Mouse (Mus musculus) lung, embryonic 14.5 days (tissue): Measurements from ENCODE around the gene Rnf216. TPM values are rescaled to one million over a fixed set of nuclear protein-coding genes. Genes with fewer than 3 reads are reported as not detected.

Experiments
- ATAC-seq: fragments of 200-750 bp; cut with Nextera tagmentation; 2 replicates; pipeline ENCODE4 v1.8.0; 2017; ENCODE audit warnings: mild to moderate bottlenecking, moderate TSS enrichment, moderate library complexity; ENCODE audit not compliant: insufficient read depth
- DNase-seq: peaks from one replicate; pipeline ENCODE4 v3.0.0-alpha.2; 2015
- H3K27ac ChIP-seq: fragments of 300-500 bp; sonication (generic); 2 replicates; pipeline ENCODE4 v1.5.1; 2014; ENCODE audit warnings: low read depth, mild to moderate bottlenecking, moderate library complexity
- H3K27me3 ChIP-seq: fragments of 300-500 bp; sonication (generic); 2 replicates; pipeline ENCODE4 v1.6.1; 2014; ENCODE audit warnings: low read length, control low read depth; ENCODE audit not compliant: insufficient read depth
- H3K36me3 ChIP-seq: fragments of 300-500 bp; sonication (generic); 2 replicates; pipeline ENCODE4 v1.6.1; 2014; ENCODE audit warnings: control low read depth; ENCODE audit not compliant: insufficient read depth
- H3K4me1 ChIP-seq: fragments of 300-500 bp; sonication (generic); 2 replicates; pipeline ENCODE4 v1.6.1; 2014; ENCODE audit warnings: antibody characterized with exemption, control low read depth; ENCODE audit not compliant: insufficient read depth
- H3K4me2 ChIP-seq: fragments of 300-500 bp; sonication (generic); 2 replicates; pipeline ENCODE4 v1.6.1; 2014; ENCODE audit warnings: mild to moderate bottlenecking
- H3K4me3 ChIP-seq: fragments of 300-500 bp; sonication (generic); 2 replicates; pipeline ENCODE4 v1.5.1; 2014; ENCODE audit warnings: low read depth, low read length
- H3K9ac ChIP-seq: fragments of 300-500 bp; sonication (generic); 2 replicates; pipeline ENCODE4 v1.6.1; 2014
- H3K9me3 ChIP-seq: fragments of 300-500 bp; sonication (generic); 2 replicates; pipeline ENCODE4 v1.6.1; 2016; ENCODE audit warnings: low read depth, low read length, control low read depth
- CTCF ChIP-seq: IDR thresholded peaks from 2 replicates; pipeline ENCODE4 v1.5.1; 2016; ENCODE audit warnings: antibody characterized with exemption, low read depth
- WGBS: fragments of 180-500 bp; shearing (Covaris S2); extraction: QIAGEN DNeasy Blood & Tissue Kit; methylation state at CpG from one replicate; pipeline ENCODE4 v1.1.7; 2014; 5-methylcytosine and 5-hydroxymethylcytosine counted together
- polyA plus RNA-seq: library from polyadenylated mRNA; unstranded; fragments of >200 nt; fragmentation: Nextera tagmentation; extraction: Ambion mirVana; gene quantifications from 2 replicates; pipeline ENCODE4 v1.2.1, GENCODE M21; 2014

Gene Rnf216
- polyA plus RNA-seq, 1 experiment from 2014 or later = 36.1 TPM

DNA sequence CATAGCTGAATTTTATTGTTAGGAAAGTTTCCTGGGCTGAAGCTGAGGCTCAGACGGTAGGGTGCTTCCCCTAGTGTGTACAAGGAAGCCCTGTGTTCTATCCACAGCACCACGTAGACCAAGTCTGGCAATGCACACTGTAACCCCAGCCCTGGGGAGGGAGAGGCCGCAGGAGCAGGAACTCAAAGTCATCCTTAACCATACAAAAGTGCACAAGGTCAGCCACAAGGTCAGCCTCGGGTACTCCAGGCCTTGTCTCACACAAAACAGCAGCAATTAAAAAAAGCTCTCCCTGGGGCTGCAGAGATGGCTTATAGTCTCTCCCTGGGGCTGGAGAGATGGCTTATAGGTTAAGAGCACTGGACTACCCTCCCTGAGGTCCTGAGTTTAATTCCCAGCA lies 14.1 kb upstream of the Rnf216 start:
- no peak overlapping the region for H3K4me3 ChIP-seq
- no peak overlapping the region for H3K27ac ChIP-seq
- DNase-seq = no peak
- H3K4me1 ChIP-seq = no peaks in the 10 kb centered on the region
- H3K4me2 ChIP-seq = no peak overlapping the region
- no peaks in the 10 kb centered on the region for H3K36me3 ChIP-seq
- H3K9me3 ChIP-seq = peaks cover 4% of the 10 kb centered on the region; the same call in 1 of the 2 replicates
- H3K27me3 ChIP-seq = no peaks in the 10 kb centered on the region
- TF ChIP-seq CTCF = no peak
- ATAC-seq = no peak
- 57% methylated on average over 4 of the region's 4 CpGs for WGBS
- H3K9ac ChIP-seq = no peak overlapping the region

DNA sequence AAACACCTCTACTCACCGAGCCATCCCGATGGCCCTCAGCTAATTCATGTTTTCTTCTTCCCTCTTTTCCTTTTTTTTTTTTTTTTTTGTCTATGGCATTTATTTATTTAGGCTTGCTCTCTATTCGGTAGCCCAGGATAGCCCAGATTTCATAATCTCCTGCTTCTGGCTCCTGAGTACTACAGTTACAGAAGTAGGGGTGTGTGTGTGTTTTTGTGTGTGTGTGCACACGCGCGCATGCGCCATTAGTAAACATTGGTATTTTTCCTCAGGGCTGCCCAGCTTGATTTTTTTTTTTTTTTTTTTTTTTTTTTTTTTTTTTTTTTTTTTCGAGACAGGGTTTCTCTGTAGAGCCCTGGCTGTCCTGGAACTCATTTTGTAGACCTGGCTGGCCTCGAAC lies 13.3 kb upstream of the Rnf216 start:
- no peak for ATAC-seq
- TF ChIP-seq CTCF = no peak
- 86% methylated on average over 9 of the region's 9 CpGs for WGBS
- Histone ChIP-seq H3K27ac (no peak overlapping the region), H3K27me3 (no peaks in the 10 kb centered on the region), H3K4me1 (no peaks in the 10 kb centered on the region), H3K4me3 (no peak overlapping the region), H3K9me3 (peaks cover 4% of the 10 kb centered on the region; the same call in 1 of the 2 replicates), H3K4me2 (no peak overlapping the region), H3K36me3 (no peaks in the 10 kb centered on the region), H3K9ac (no peak overlapping the region)
- DNase-seq = no peak

DNA sequence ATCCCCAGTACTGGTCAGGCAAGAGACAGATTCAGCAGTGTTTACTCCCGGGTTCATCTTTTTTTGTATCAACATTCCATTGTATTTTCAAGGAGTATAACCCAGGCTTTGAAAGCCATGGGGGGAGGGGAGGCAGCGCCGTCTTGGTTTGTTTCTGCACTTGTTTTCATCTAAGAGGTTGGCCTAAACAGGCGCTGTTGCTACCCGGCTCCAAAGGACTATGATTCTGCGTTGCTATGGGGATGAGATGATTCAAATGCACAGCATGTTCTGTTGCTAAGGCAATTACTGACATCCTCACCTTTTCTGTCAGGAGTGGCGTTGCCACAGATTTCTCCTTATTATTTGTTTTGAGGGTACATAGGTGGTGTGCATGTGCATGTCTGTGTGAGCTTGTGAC lies 12.8 kb upstream of the Rnf216 start:
- no peak for ATAC-seq
- Histone ChIP-seq H3K9me3 (peaks cover 4% of the 10 kb centered on the region; the same call in 1 of the 2 replicates), H3K36me3 (no peaks in the 10 kb centered on the region)

DNA sequence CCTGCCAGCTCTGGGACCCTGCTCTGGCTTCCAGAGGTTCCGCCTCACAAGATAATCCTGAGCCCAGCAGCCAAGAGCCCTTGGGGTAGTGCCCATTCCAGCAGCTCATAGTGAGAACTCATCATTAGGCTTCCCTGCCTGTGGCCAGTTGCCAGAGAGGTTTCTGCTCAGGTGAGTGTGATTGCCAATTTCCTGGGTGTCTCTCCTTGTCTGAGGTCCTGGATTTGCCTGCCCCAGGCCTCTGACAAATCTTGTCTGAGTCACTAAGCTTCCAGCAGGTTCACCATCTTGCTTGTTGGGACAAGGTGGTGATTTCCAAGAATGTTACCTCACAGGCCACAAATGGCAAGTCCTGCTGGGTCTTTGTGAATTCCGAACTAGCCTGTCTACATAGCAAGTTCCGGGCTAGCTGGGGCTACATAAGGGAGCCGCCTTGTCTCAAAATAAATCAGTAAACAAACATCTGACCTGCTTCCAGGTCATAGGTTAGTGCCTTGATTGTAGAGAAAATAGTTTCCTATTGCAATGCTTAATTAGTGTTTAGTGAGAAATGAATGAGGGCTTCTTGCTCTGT lies 12.1 kb upstream of the Rnf216 start:
- TF ChIP-seq CTCF = no peak
- Histone ChIP-seq H3K9me3 (peaks cover 4% of the 10 kb centered on the region; the same call in 1 of the 2 replicates), H3K27ac (no peak overlapping the region), H3K4me2 (no peak overlapping the region), H3K27me3 (no peaks in the 10 kb centered on the region), H3K9ac (no peak overlapping the region), H3K36me3 (no peaks in the 10 kb centered on the region), H3K4me1 (no peaks in the 10 kb centered on the region), H3K4me3 (no peak overlapping the region)
- WGBS = 79% methylated on average over 4 of the region's 4 CpGs
- ATAC-seq (no peak), DNase-seq (no peak)

More for the DNA sequence above, 12.8 kb upstream of the Rnf216 start:
- H3K4me2 ChIP-seq = no peak overlapping the region
- WGBS = 59% methylated on average over 7 of the region's 7 CpGs
- H3K4me1 ChIP-seq = no peaks in the 10 kb centered on the region
- H3K27ac ChIP-seq = no peak overlapping the region
- H3K4me3 ChIP-seq = no peak overlapping the region
- DNase-seq = no peak
- H3K27me3 ChIP-seq = no peaks in the 10 kb centered on the region
- H3K9ac ChIP-seq = no peak overlapping the region
- TF ChIP-seq CTCF = no peak

DNA sequence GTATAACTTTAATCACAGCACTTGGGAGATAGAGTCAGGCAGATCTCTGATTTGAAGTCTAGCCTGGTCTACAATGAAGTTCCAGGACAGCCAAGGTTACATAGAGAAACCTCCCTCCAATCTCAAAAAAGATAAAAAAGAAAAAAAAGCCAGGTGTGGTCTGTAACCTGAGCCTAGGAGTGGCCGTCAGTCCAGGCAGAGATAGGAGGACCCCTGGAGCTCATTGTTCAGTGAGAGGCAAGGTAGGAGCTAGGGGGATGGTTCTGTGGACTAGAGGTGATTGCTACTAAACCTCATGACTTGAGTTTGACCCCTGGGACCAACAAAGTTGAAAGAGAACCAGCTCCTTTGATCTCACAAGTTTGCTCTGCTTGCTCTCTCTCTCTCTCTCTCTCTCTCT lies 9.9 kb upstream of the Rnf216 start:
- Histone ChIP-seq H3K4me2 (no peak overlapping the region), H3K9me3 (no peaks in the 10 kb centered on the region), H3K4me1 (no peaks in the 10 kb centered on the region), H3K27ac (no peak overlapping the region), H3K36me3 (no peaks in the 10 kb centered on the region), H3K27me3 (no peaks in the 10 kb centered on the region), H3K9ac (no peak overlapping the region), H3K4me3 (no peak overlapping the region)
- DNase-seq (no peak), ATAC-seq (no peak)
- no peak for TF ChIP-seq CTCF
- 22% methylated on average over 1 of the region's 1 CpGs for whole genome bisulfite sequencing

DNA sequence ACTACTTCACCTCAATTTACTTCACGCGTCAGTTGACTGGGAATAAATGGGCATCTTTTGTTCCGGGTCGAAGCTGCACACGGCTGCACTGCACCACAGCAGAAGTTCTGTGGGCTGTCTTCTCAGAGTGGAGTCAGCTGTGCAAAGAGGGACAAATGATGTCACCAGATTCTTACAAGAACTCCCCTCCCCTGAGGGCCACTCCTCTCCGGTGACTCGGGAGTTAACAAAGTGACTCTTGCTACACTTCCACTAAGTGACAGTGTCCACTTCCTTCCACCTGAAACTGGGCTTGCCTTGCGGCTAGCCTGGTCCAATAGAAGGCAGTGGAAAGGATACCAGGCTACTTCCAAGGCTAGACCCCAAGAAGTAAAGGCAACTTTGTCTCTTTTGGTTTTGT lies 9.3 kb upstream of the Rnf216 start:
- WGBS = 66% methylated on average over 8 of the region's 8 CpGs

DNA sequence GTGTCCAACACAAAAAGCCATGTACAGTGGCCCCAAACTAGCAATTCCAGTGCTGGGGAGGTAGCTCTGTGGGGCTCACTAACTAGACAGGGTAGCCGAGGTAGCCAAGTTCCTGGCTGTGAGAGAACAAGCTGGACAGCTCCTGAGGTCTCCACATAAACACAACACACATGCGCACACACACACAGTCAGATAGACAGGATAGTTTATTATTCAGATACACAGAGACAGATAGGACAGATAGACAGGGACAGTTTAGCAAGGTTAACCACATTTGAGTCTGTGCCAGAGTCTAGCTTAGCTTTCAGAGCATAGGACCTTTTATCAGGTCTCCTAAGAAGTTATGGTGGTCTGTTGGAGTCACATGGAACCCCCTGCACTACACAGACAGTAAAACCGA lies 6.0 kb downstream of the Rnf216 start:
- DNase-seq (no peak), ATAC-seq (no peak)
- WGBS = 78% methylated on average over 3 of the region's 3 CpGs
- no peak overlapping the region for H3K9ac ChIP-seq
- no peak overlapping the region for H3K4me3 ChIP-seq
- H3K4me1 ChIP-seq = peaks cover 2% of the 10 kb centered on the region; the same call in 1 of the 2 replicates
- TF ChIP-seq CTCF = no peak
- H3K4me2 ChIP-seq = no peak overlapping the region
- no peaks in the 10 kb centered on the region for H3K27me3 ChIP-seq
- 0 out of 2 replicates have a peak, but pooled peaks cover 4% of the 10 kb centered on the region for H3K36me3 ChIP-seq
- no peak overlapping the region for H3K27ac ChIP-seq
- H3K9me3 ChIP-seq = no peaks in the 10 kb centered on the region

More for the DNA sequence above, 9.3 kb upstream of the Rnf216 start:
- Histone ChIP-seq H3K4me3 (no peak overlapping the region), H3K36me3 (no peaks in the 10 kb centered on the region), H3K9ac (no peak overlapping the region), H3K4me1 (no peaks in the 10 kb centered on the region), H3K27me3 (no peaks in the 10 kb centered on the region), H3K4me2 (no peak overlapping the region), H3K27ac (no peak overlapping the region), H3K9me3 (no peaks in the 10 kb centered on the region)
- TF ChIP-seq CTCF = no peak
- DNase-seq (no peak), ATAC-seq (no peak)
